In genomic region chr1:33757033-33757413, GRCm38 (mm10) we compare ENCODE assay signal across 8 mouse cellular contexts. TPM values are rescaled to one million over a fixed set of nuclear protein-coding genes. Genes with fewer than 3 reads are reported as not detected.
DNase-seq lines count a peak whose midpoint lies in the region; ATAC-seq and TF ChIP-seq lines count a peak whose summit lies in the region.

No protein-coding gene starts in this region.

- H3K4me1 ChIP-seq in heart, embryonic 10.5 days = peaks cover 26% of the 10 kb centered on the region
- H3K4me1 ChIP-seq in ES-E14 (ENCODE audit: control insufficient read depth in 2 of 2, insufficient read depth in 2 of 2, low read length in 2 of 2, poor library complexity in 1 of 2) = peaks cover 5 to 6% of the 10 kb centered on the region in 2 experiments; a peak in 3 of 4 replicates
- peaks cover 9% of the 10 kb centered on the region; the same call in 1 of the 2 replicates for H3K4me1 ChIP-seq in intestine, embryonic 16.5 days (ENCODE audit: control insufficient read depth, insufficient read depth, low read length)
- peaks cover 16% of the 10 kb centered on the region for H3K4me1 ChIP-seq in midbrain, embryonic 12.5 days

- H3K4me2 ChIP-seq in intestine, embryonic 16.5 days (ENCODE audit: low read depth, low read length) = peak overlapping the region; percentile 88
- peak overlapping the region; percentile 95 for H3K4me2 ChIP-seq in midbrain, embryonic 12.5 days (replicated peaks)

- no peaks in the 10 kb centered on the region for H3K9me3 ChIP-seq in heart, embryonic 10.5 days
- H3K9me3 ChIP-seq in ES-E14 (ENCODE audit: control insufficient read depth, insufficient read depth, low read depth, low read length) = no peaks in the 10 kb centered on the region
- no peaks in the 10 kb centered on the region for H3K9me3 ChIP-seq in intestine, embryonic 16.5 days (ENCODE audit: control insufficient read depth, low read length)
- H3K9me3 ChIP-seq in midbrain, embryonic 12.5 days = no peaks in the 10 kb centered on the region

- H3K36me3 ChIP-seq in heart, embryonic 10.5 days = peaks cover 13% of the 10 kb centered on the region
- no peaks in the 10 kb centered on the region; the same call in 1 of the 2 replicates for H3K36me3 ChIP-seq in ES-E14 (ENCODE audit: control insufficient read depth, insufficient read depth, low read length, poor library complexity, severe bottlenecking)
- no peaks in the 10 kb centered on the region for H3K36me3 ChIP-seq in intestine, embryonic 16.5 days (ENCODE audit: control insufficient read depth, insufficient read depth, low read length)
- peaks cover 9% of the 10 kb centered on the region for H3K36me3 ChIP-seq in midbrain, embryonic 12.5 days

- DNase-seq in heart, embryonic 10.5 days (ENCODE audit: low spot score) = no peak
- DNase-seq in heart, adult 8-10 months (ENCODE audit: low spot score) = no peak
- no peak for DNase-seq in ES-E14 (ENCODE audit: low read depth, low spot score)
- no peak for DNase-seq in layer of hippocampus, postnatal 14 days (ENCODE audit: low spot score in 2 of 2)
- DNase-seq in ovary, postnatal 10 days (ENCODE audit: low spot score) = no peak

- H3K27ac ChIP-seq in heart, embryonic 10.5 days = peak overlapping the region; percentile 99
- no peak overlapping the region for H3K27ac ChIP-seq in ES-E14 (ENCODE audit: insufficient read depth, low read depth, low read length, poor library complexity, severe bottlenecking)
- 0 out of 2 replicates have a peak overlapping the region, but pooled peaks have one; percentile 63 for H3K27ac ChIP-seq in intestine, embryonic 16.5 days (ENCODE audit: low read length)
- no peak overlapping the region for H3K27ac ChIP-seq in midbrain, embryonic 12.5 days (replicated peaks)

- peak overlapping the region; percentile 47 for H3K9ac ChIP-seq in ES-E14 (ENCODE audit: insufficient read depth, low read depth, low read length, poor library complexity, severe bottlenecking)
- peak overlapping the region; percentile 87 for H3K9ac ChIP-seq in intestine, embryonic 16.5 days (ENCODE audit: low read depth, low read length)
- H3K9ac ChIP-seq in midbrain, embryonic 12.5 days (replicated peaks) = peak overlapping the region; percentile 67

- H3K4me3 ChIP-seq in heart, embryonic 10.5 days = peak overlapping the region; percentile 89
- peak overlapping the region; percentile 64 to 85 for H3K4me3 ChIP-seq in ES-E14 (ENCODE audit: insufficient read depth in 1 of 2, low read depth in 1 of 2, low read length in 2 of 2, poor library complexity in 1 of 2, severe bottlenecking in 1 of 2)
- peak overlapping the region; percentile 86 for H3K4me3 ChIP-seq in intestine, embryonic 16.5 days (ENCODE audit: low read length)
- H3K4me3 ChIP-seq in midbrain, embryonic 12.5 days = peak overlapping the region; percentile 66

- in situ Hi-C loops in ES-E14 (cut with MboI; ENCODE audit: low sequenced_read_pairs in 2 of 2, unreplicated experiment in 2 of 2) = no loop called here

- H3K27me3 ChIP-seq in heart, embryonic 10.5 days (ENCODE audit: insufficient read depth, poor library complexity, severe bottlenecking) = no peaks in the 10 kb centered on the region
- no peaks in the 10 kb centered on the region for H3K27me3 ChIP-seq in intestine, embryonic 16.5 days (replicated peaks; ENCODE audit: control insufficient read depth, insufficient read depth, low read length)
- H3K27me3 ChIP-seq in midbrain, embryonic 12.5 days = 0 out of 2 replicates have a peak, but pooled peaks cover 9% of the 10 kb centered on the region

- 2% methylated on average over 14 of the region's 14 CpGs for WGBS in heart, embryonic 10.5 days
- 3% methylated on average over 14 of the region's 14 CpGs for WGBS in intestine, embryonic 16.5 days
- WGBS in midbrain, embryonic 12.5 days = 7% methylated on average over 14 of the region's 14 CpGs

- 0 out of 2 replicates have a peak, but pooled peaks have one; percentile 8 for ATAC-seq in erythroid progenitor cell, adult 5-6 weeks (replicated peaks; ENCODE audit: low FRiP score, poor library complexity, severe bottlenecking)
- peak; percentile 34 for ATAC-seq in intestine, embryonic 16.5 days
- ATAC-seq in midbrain, embryonic 12.5 days (ENCODE audit: low FRiP score, low read depth) = peak; percentile 50

TF ChIP-seq in ES-E14, 5 proteins besides CTCF, POLR2A, EP300 and RAD21:
- no peak for TF ChIP-seq ZC3H11A (IDR thresholded peaks at IDR 0.05; ENCODE audit: borderline replicate concordance, low read depth, low read length)
- no peak for TF ChIP-seq CHD2 (IDR thresholded peaks at IDR 0.05; ENCODE audit: low read depth, low read length)
- TF ChIP-seq ZNF384 (IDR thresholded peaks at IDR 0.05; ENCODE audit: low read depth, low read length) = no peak
- no peak for TF ChIP-seq MAFK (IDR thresholded peaks at IDR 0.05; ENCODE audit: insufficient read depth, low read depth, low read length)
- no peak for TF ChIP-seq HCFC1 (IDR thresholded peaks at IDR 0.05; ENCODE audit: borderline replicate concordance, insufficient read depth, low read length)

RNA-seq across cellular contexts. Expression of gene Bag2, which starts 0.6 kb away (rescaled TPM):
- polyA plus RNA-seq in heart, embryonic 10.5 days (2016; fragmentation: Nextera tagmentation; extraction: Ambion mirVana) = 104 and 115 TPM in 2 replicates
- 10 to 100 TPM; 34.4 to 43.4 (median 38.5) TPM for total RNA-seq in heart, adult 8-10 months (2022)
- 5.2 and 14.8 TPM in 2 replicates for total RNA-seq in ES-E14 (2012; rRNA removed)
- total RNA-seq in erythroid progenitor cell, adult 5-6 weeks (2015; ENCODE audit: low replicate concordance) = 25.9 and 37.7 TPM in 2 replicates
- 33.9 and 59.6 TPM in 2 replicates for total RNA-seq in erythroid progenitor cell, adult 5-6 weeks (2017; ENCODE audit: low replicate concordance)
- 44.6 and 56.6 TPM in 2 replicates for polyA plus RNA-seq in intestine, embryonic 16.5 days (2015; fragmentation: Nextera tagmentation; extraction: Ambion mirVana)
- 20.6 and 21.7 TPM in 2 replicates for polyA plus RNA-seq in midbrain, embryonic 12.5 days (2016; fragmentation: Nextera tagmentation; extraction: Ambion mirVana)
- total RNA-seq in layer of hippocampus, postnatal 14 days (2021) = 10 to 100 TPM; 10.1 to 15.1 TPM

RNA-seq across cellular contexts. Expression of gene Rab23, which starts 37.3 kb away (rescaled TPM):
- polyA plus RNA-seq in heart, embryonic 10.5 days (2016; fragmentation: Nextera tagmentation; extraction: Ambion mirVana) = 16.1 and 18.1 TPM in 2 replicates
- 10 to 100 TPM in 1 of 4 experiments, 1 to 10 TPM in 3; 6.2 to 10.6 (median 6.8) TPM for total RNA-seq in heart, adult 8-10 months (2022)
- total RNA-seq in ES-E14 (2012; rRNA removed) = 20.6 and 20.7 TPM in 2 replicates
- total RNA-seq in erythroid progenitor cell, adult 5-6 weeks (2015; ENCODE audit: low replicate concordance) = 1.7 and 3.6 TPM in 2 replicates
- 4.0 and 8.9 TPM in 2 replicates for total RNA-seq in erythroid progenitor cell, adult 5-6 weeks (2017; ENCODE audit: low replicate concordance)
- 16.3 and 16.9 TPM in 2 replicates for polyA plus RNA-seq in intestine, embryonic 16.5 days (2015; fragmentation: Nextera tagmentation; extraction: Ambion mirVana)
- 29.3 and 32.2 TPM in 2 replicates for polyA plus RNA-seq in midbrain, embryonic 12.5 days (2016; fragmentation: Nextera tagmentation; extraction: Ambion mirVana)
- 10 to 100 TPM; 24.7 to 26.6 TPM for total RNA-seq in layer of hippocampus, postnatal 14 days (2021)

RNA-seq across cellular contexts. Expression of gene Zfp451, which starts 57.4 kb away (rescaled TPM):
- 19.3 and 23.5 TPM in 2 replicates for polyA plus RNA-seq in heart, embryonic 10.5 days (2016; fragmentation: Nextera tagmentation; extraction: Ambion mirVana)
- total RNA-seq in heart, adult 8-10 months (2022) = 10 to 100 TPM; 10.7 to 17.3 (median 12.6) TPM
- total RNA-seq in ES-E14 (2012; rRNA removed) = 27.7 and 30.1 TPM in 2 replicates
- 31.4 and 34.2 TPM in 2 replicates for total RNA-seq in erythroid progenitor cell, adult 5-6 weeks (2015; ENCODE audit: low replicate concordance)
- 22.2 and 22.7 TPM in 2 replicates for total RNA-seq in erythroid progenitor cell, adult 5-6 weeks (2017; ENCODE audit: low replicate concordance)
- polyA plus RNA-seq in intestine, embryonic 16.5 days (2015; fragmentation: Nextera tagmentation; extraction: Ambion mirVana) = 12.2 TPM in 2 replicates
- polyA plus RNA-seq in midbrain, embryonic 12.5 days (2016; fragmentation: Nextera tagmentation; extraction: Ambion mirVana) = 49.2 and 59.1 TPM in 2 replicates
- total RNA-seq in layer of hippocampus, postnatal 14 days (2021) = 10 to 100 TPM; 52.5 to 54.7 TPM

Comparison
In these comparisons a context has a peak if more than half of its experiments do, and no peak if none do; other contexts are left out.
1. H3K27ac ChIP-seq: peak in heart, embryonic 10.5 days (single experiment) and intestine, embryonic 16.5 days (single experiment); none in ES-E14 (single experiment) and midbrain, embryonic 12.5 days (single experiment).
2. Peak in every context shown above with its lines, with median percentiles within 50 percentile points of each other: H3K4me3 ChIP-seq, H3K9ac ChIP-seq and ATAC-seq.